In the genomic region with DNA sequence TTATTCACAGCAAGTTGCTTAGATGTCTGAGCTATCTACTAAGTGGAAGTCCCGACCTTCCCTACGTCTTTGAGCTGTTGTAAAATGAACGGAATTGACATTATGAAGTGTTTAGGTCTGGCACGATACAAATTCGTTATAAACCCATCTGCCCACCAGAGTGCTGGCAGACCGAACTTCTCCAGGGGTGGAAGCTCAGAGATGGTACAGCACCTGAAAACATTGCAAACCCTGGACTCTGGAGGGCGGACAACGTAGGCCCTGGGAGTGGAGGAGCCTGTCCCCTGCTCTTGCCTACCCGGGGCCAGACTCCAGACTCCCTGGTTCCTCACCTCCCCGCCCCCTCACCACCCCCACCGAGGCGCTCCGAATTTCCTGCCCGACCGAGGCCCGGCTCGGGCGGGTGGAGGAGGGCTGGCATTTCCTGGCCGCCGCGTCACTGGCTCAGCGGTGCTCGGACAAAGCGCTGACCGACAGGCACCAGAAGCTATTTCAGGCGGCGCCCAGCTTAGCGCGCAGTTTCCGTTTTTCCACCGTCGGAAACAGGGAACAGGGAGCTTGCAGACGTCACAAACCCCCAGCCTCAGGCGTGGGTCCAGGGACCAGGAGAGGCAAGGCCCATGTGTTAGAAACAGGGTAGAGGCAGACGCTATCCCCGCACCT, we compare ENCODE assay signal across 8 mouse cellular contexts. TPM values are rescaled to one million over a fixed set of nuclear protein-coding genes. Genes with fewer than 3 reads are reported as not detected.
A peak's percentile ranks its signal among the peaks of the same experiment; 100 is the strongest.
DNase-seq lines count a peak whose midpoint lies in the region; ATAC-seq lines count a peak whose summit lies in the region.

No protein-coding gene starts in this region.

- H3K9me3 ChIP-seq in forebrain, embryonic 15.5 days: no peaks in the 10 kb centered on the region
- H3K9me3 ChIP-seq in hindbrain, embryonic 10.5 days: no peaks in the 10 kb centered on the region
- no peaks in the 10 kb centered on the region for H3K9me3 ChIP-seq in limb, embryonic 12.5 days
- H3K9me3 ChIP-seq in midbrain, embryonic 10.5 days (replicated peaks): no peaks in the 10 kb centered on the region

- H3K4me3 ChIP-seq in forebrain, embryonic 15.5 days: 0 out of 2 replicates have a peak overlapping the region, but pooled peaks have one; percentile 6
- peak overlapping the region; percentile 45 for H3K4me3 ChIP-seq in hindbrain, embryonic 10.5 days
- H3K4me3 ChIP-seq in limb, embryonic 12.5 days (replicated peaks): peak overlapping the region; percentile 40
- peak overlapping the region; percentile 43 for H3K4me3 ChIP-seq in midbrain, embryonic 10.5 days

- WGBS in forebrain, embryonic 15.5 days: under 1% methylated on average over 36 of the region's 36 CpGs
- WGBS in hindbrain, embryonic 10.5 days: under 1% methylated on average over 36 of the region's 36 CpGs
- WGBS in limb, embryonic 12.5 days: under 1% methylated on average over 36 of the region's 36 CpGs
- under 1% methylated on average over 36 of the region's 36 CpGs for WGBS in midbrain, embryonic 10.5 days

- H3K9ac ChIP-seq in forebrain, embryonic 15.5 days (replicated peaks): no peak overlapping the region
- H3K9ac ChIP-seq in limb, embryonic 12.5 days (replicated peaks): peak overlapping the region; percentile 47

- no peak for ATAC-seq in CD4-positive, CD25-positive, alpha-beta regulatory T cell, adult 4 months
- no peak; the same call in 1 of the 2 replicates for ATAC-seq in forebrain, embryonic 15.5 days (replicated peaks)
- peak; percentile 50; the same call in 1 of the 2 replicates for ATAC-seq in limb, embryonic 12.5 days (ENCODE audit: insufficient number of reproducible peaks, insufficient read depth, low FRiP score, low TSS enrichment, low read depth)

- H3K4me2 ChIP-seq in forebrain, embryonic 15.5 days (replicated peaks): peak overlapping the region; percentile 12
- peak overlapping the region; percentile 67 for H3K4me2 ChIP-seq in limb, embryonic 12.5 days

- H3K27me3 ChIP-seq in forebrain, embryonic 15.5 days: peaks cover 69% of the 10 kb centered on the region
- peaks cover 100% of the 10 kb centered on the region for H3K27me3 ChIP-seq in hindbrain, embryonic 10.5 days (ENCODE audit: insufficient read depth, poor library complexity, severe bottlenecking)
- peaks cover 89% of the 10 kb centered on the region for H3K27me3 ChIP-seq in limb, embryonic 12.5 days
- H3K27me3 ChIP-seq in midbrain, embryonic 10.5 days (ENCODE audit: low read depth, poor library complexity, severe bottlenecking): peaks cover 100% of the 10 kb centered on the region

- peaks cover 17% of the 10 kb centered on the region for H3K4me1 ChIP-seq in forebrain, embryonic 15.5 days
- peaks cover 30% of the 10 kb centered on the region for H3K4me1 ChIP-seq in hindbrain, embryonic 10.5 days (replicated peaks)
- peaks cover 23% of the 10 kb centered on the region for H3K4me1 ChIP-seq in limb, embryonic 12.5 days (replicated peaks)
- H3K4me1 ChIP-seq in midbrain, embryonic 10.5 days: peaks cover 23% of the 10 kb centered on the region

- H3K36me3 ChIP-seq in forebrain, embryonic 15.5 days: no peaks in the 10 kb centered on the region
- no peaks in the 10 kb centered on the region for H3K36me3 ChIP-seq in hindbrain, embryonic 10.5 days
- no peaks in the 10 kb centered on the region for H3K36me3 ChIP-seq in limb, embryonic 12.5 days
- H3K36me3 ChIP-seq in midbrain, embryonic 10.5 days: no peaks in the 10 kb centered on the region

- peak; percentile 28 for DNase-seq in CD4-positive, CD25-positive, alpha-beta regulatory T cell, adult 2 months (ENCODE audit: low read depth, low spot score)
- DNase-seq in adrenal gland, adult 8-10 months: peak; percentile 64
- peak; percentile 78 for DNase-seq in hindbrain, embryonic 10.5 days (ENCODE audit: low spot score)
- DNase-seq in midbrain, embryonic 10.5 days (ENCODE audit: low spot score): peak; percentile 71
- DNase-seq in yolk sac, embryonic 10.5 days (ENCODE audit: low spot score): peak; percentile 66

- no peak overlapping the region for H3K27ac ChIP-seq in forebrain, embryonic 15.5 days (replicated peaks)
- peak overlapping the region; percentile 69 for H3K27ac ChIP-seq in hindbrain, embryonic 10.5 days
- no peak overlapping the region for H3K27ac ChIP-seq in limb, embryonic 12.5 days
- peak overlapping the region; percentile 38 for H3K27ac ChIP-seq in midbrain, embryonic 10.5 days (replicated peaks)

RNA-seq across cellular contexts. Expression of a gene that starts 3.8 kb away (rescaled TPM):
- not detected for polyA plus RNA-seq in CD4-positive, CD25-positive, alpha-beta regulatory T cell, adult 4 months (2017; shearing (Covaris generic))
- total RNA-seq in adrenal gland, adult 8-10 months (2022): 1 to 10 TPM; 1.9 to 4.0 (median 2.6) TPM
- polyA plus RNA-seq in forebrain, embryonic 15.5 days (2015; fragmentation: Nextera tagmentation; extraction: Ambion mirVana): 0.48 and 0.60 TPM in 2 replicates
- polyA plus RNA-seq in hindbrain, embryonic 10.5 days (2016; fragmentation: Nextera tagmentation; extraction: Ambion mirVana): 3.2 and 4.7 TPM in 2 replicates
- polyA plus RNA-seq in limb, embryonic 12.5 days (2016; fragmentation: Nextera tagmentation; extraction: Ambion mirVana): 1.4 and 1.9 TPM in 2 replicates
- polyA plus RNA-seq in midbrain, embryonic 10.5 days (2016; fragmentation: Nextera tagmentation; extraction: Ambion mirVana): 2.7 and 5.2 TPM in 2 replicates

RNA-seq across cellular contexts. Expression of a gene that starts 36.0 kb away (rescaled TPM):
- 10 to 100 TPM; 25.7 to 31.9 TPM for polyA plus RNA-seq in CD4-positive, CD25-positive, alpha-beta regulatory T cell, adult 4 months (2017; shearing (Covaris generic))
- total RNA-seq in adrenal gland, adult 8-10 months (2022): 1 to 10 TPM in 2 of 4 experiments, under 1 TPM in 1, not detected in 1; 0.37 to 1.1 (median 1.0) TPM
- 0.60 and 1.2 TPM in 2 replicates for polyA plus RNA-seq in forebrain, embryonic 15.5 days (2015; fragmentation: Nextera tagmentation; extraction: Ambion mirVana)
- 8.1 and 12.5 TPM in 2 replicates for polyA plus RNA-seq in hindbrain, embryonic 10.5 days (2016; fragmentation: Nextera tagmentation; extraction: Ambion mirVana)
- polyA plus RNA-seq in limb, embryonic 12.5 days (2016; fragmentation: Nextera tagmentation; extraction: Ambion mirVana): 9.3 and 11.2 TPM in 2 replicates
- polyA plus RNA-seq in midbrain, embryonic 10.5 days (2016; fragmentation: Nextera tagmentation; extraction: Ambion mirVana): 7.9 and 9.5 TPM in 2 replicates

RNA-seq across cellular contexts. Expression of a gene that starts 52.5 kb away (rescaled TPM):
- polyA plus RNA-seq in CD4-positive, CD25-positive, alpha-beta regulatory T cell, adult 4 months (2017; shearing (Covaris generic)): 1 to 10 TPM; 2.0 TPM
- under 1 TPM; 0.52 to 0.89 (median 0.54) TPM for total RNA-seq in adrenal gland, adult 8-10 months (2022)
- 5.7 and 6.5 TPM in 2 replicates for polyA plus RNA-seq in forebrain, embryonic 15.5 days (2015; fragmentation: Nextera tagmentation; extraction: Ambion mirVana)
- 15.0 and 20.0 TPM in 2 replicates for polyA plus RNA-seq in hindbrain, embryonic 10.5 days (2016; fragmentation: Nextera tagmentation; extraction: Ambion mirVana)
- 16.9 and 20.3 TPM in 2 replicates for polyA plus RNA-seq in limb, embryonic 12.5 days (2016; fragmentation: Nextera tagmentation; extraction: Ambion mirVana)
- polyA plus RNA-seq in midbrain, embryonic 10.5 days (2016; fragmentation: Nextera tagmentation; extraction: Ambion mirVana): 19.0 and 21.3 TPM in 2 replicates

Comparison
In these comparisons a context has a peak if more than half of its experiments do, and no peak if none do; other contexts are left out.
1. DNase-seq: peak in every context shown above with its lines; median percentile 78 in hindbrain, embryonic 10.5 days; 71 in midbrain, embryonic 10.5 days; 66 in yolk sac, embryonic 10.5 days; 64 in adrenal gland, adult 8-10 months; 28 in CD4-positive, CD25-positive, alpha-beta regulatory T cell, adult 2 months.
2. H3K27ac ChIP-seq: peak in hindbrain, embryonic 10.5 days (single experiment) and midbrain, embryonic 10.5 days (single experiment); none in forebrain, embryonic 15.5 days (single experiment) and limb, embryonic 12.5 days (single experiment).
3. Peak in every context shown above with its lines, with median percentiles within 50 percentile points of each other: H3K4me3 ChIP-seq.